ENCODE assay signal across 18 mouse cellular contexts in genomic region chr17:10040375-10040774, GRCm38 (mm10).
DNase-seq lines count a peak whose midpoint lies in the region; ATAC-seq and TF ChIP-seq lines count a peak whose summit lies in the region.
"Had no signal": no experiment of that assay in that cellular context is flagged by ENCODE, and none has a peak within 500 bp of the region (broad histone marks: within the 10 kb centered on the region; RNA-seq: fewer than 3 reads in every experiment).

No protein-coding gene starts in this region.

- H3K36me3 ChIP-seq in heart, postnatal 0 days (replicated peaks; ENCODE audit: control insufficient read depth, insufficient read depth, low read length), result no peaks in the 10 kb centered on the region
- H3K36me3 ChIP-seq in liver, embryonic 13.5 days, result no peaks in the 10 kb centered on the region
- H3K36me3 ChIP-seq: forebrain, embryonic 12.5 days; neural tube, embryonic 12.5 days had no signal

- WGBS in heart, postnatal 0 days, result 44% methylated on average over 4 of the region's 4 CpGs
- WGBS in liver, embryonic 13.5 days (ENCODE audit: insufficient replicate concordance), result 35% methylated on average over 4 of the region's 4 CpGs

- no peak for TF ChIP-seq EP300 in heart, postnatal 0 days (IDR thresholded peaks at IDR 0.05; ENCODE audit: low read depth)

- no peak for TF ChIP-seq POLR2A in cortical plate, adult 2 months (IDR thresholded peaks at IDR 0.05; ENCODE audit: extremely low read depth, insufficient read depth, low read length)

- no peaks in the 10 kb centered on the region for H3K9me3 ChIP-seq in heart, postnatal 0 days (replicated peaks; ENCODE audit: control insufficient read depth, low read length)
- no peaks in the 10 kb centered on the region for H3K9me3 ChIP-seq in liver, embryonic 13.5 days (replicated peaks)
- H3K9me3 ChIP-seq: forebrain, embryonic 12.5 days; neural tube, embryonic 12.5 days had no signal

- no peaks in the 10 kb centered on the region for H3K27me3 ChIP-seq in heart, postnatal 0 days (ENCODE audit: control insufficient read depth, insufficient read depth, low read length)
- H3K27me3 ChIP-seq in liver, embryonic 13.5 days, result no peaks in the 10 kb centered on the region
- H3K27me3 ChIP-seq: CH12.LX; forebrain, embryonic 12.5 days; neural tube, embryonic 12.5 days had no signal

- DNase-seq in heart, adult 11 months, result peak; percentile 94
- DNase-seq in heart, postnatal 4 days, result no peak
- DNase-seq in heart, postnatal 0 days (ENCODE audit: low spot score), result no peak
- no peak for DNase-seq in heart, postnatal 10 days
- DNase-seq in liver, embryonic 13.5 days, result no peak
- DNase-seq in liver, result no peak
- DNase-seq in frontal cortex, postnatal 25 days (ENCODE audit: low spot score in 2 of 2), result no peak
- DNase-seq: cerebellum, adult 2 months; cerebellum, postnatal 36 days; gastrocnemius, postnatal 25 days; right cerebral cortex, adult 18-20 months; thymus, postnatal 14 days had no signal

- no peak overlapping the region for H3K4me2 ChIP-seq in heart, postnatal 0 days (ENCODE audit: low read depth, low read length)
- no peak overlapping the region for H3K4me2 ChIP-seq in liver, embryonic 13.5 days
- H3K4me2 ChIP-seq: forebrain, embryonic 12.5 days; midbrain, embryonic 11.5 days; neural tube, embryonic 12.5 days had no signal

- no peak for ATAC-seq in heart, postnatal 0 days (ENCODE audit: insufficient read depth, low read depth)
- no peak for ATAC-seq in liver, embryonic 13.5 days (ENCODE audit: low read depth)
- ATAC-seq: hindbrain, embryonic 16.5 days had no signal

- no peak for TF ChIP-seq CTCF in heart, postnatal 0 days (IDR thresholded peaks at IDR 0.05; ENCODE audit: low read depth)
- no peak for TF ChIP-seq CTCF in cortical plate, adult 2 months (IDR thresholded peaks at IDR 0.05; ENCODE audit: extremely low read depth, insufficient read depth, low read length)

- peaks cover 25% of the 10 kb centered on the region for H3K4me1 ChIP-seq in heart, postnatal 0 days (ENCODE audit: control insufficient read depth, insufficient read depth)
- peaks cover 28% of the 10 kb centered on the region for H3K4me1 ChIP-seq in liver, embryonic 13.5 days (replicated peaks)
- H3K4me1 ChIP-seq in cortical plate, adult 2 months (ENCODE audit: control insufficient read depth, insufficient read depth, low read length), result peaks cover 2% of the 10 kb centered on the region; the same call in 1 of the 2 replicates
- H3K4me1 ChIP-seq: neural tube, embryonic 12.5 days had no signal

- intact Hi-C loops in heart, postnatal 10 days (cut with DNase I), result loop anchor here (2.0 kb wide), 1 partner anchor 284 kb away; no protein-coding TSS in a partner anchor

- peak overlapping the region; percentile 78 for H3K27ac ChIP-seq in heart, postnatal 0 days (ENCODE audit: low read depth)
- H3K27ac ChIP-seq in liver, embryonic 13.5 days, result peak overlapping the region; percentile 47; the same call in 1 of the 2 replicates
- 0 out of 2 replicates have a peak overlapping the region, but pooled peaks have one; percentile 20 for H3K27ac ChIP-seq in cortical plate, adult 2 months (ENCODE audit: insufficient read depth, low read length)
- H3K27ac ChIP-seq: forebrain, embryonic 12.5 days; neural tube, embryonic 12.5 days had no signal

- H3K4me3 ChIP-seq in heart, postnatal 0 days (ENCODE audit: low read depth, low read length), result no peak overlapping the region
- no peak overlapping the region for H3K4me3 ChIP-seq in liver, embryonic 13.5 days (replicated peaks)
- no peak overlapping the region for H3K4me3 ChIP-seq in cortical plate, adult 2 months (ENCODE audit: insufficient read depth, low read length)
- H3K4me3 ChIP-seq: forebrain, embryonic 12.5 days; neural tube, embryonic 12.5 days had no signal

- H3K9ac ChIP-seq in heart, postnatal 0 days (replicated peaks; ENCODE audit: low read depth, low read length), result no peak overlapping the region
- no peak overlapping the region for H3K9ac ChIP-seq in liver, embryonic 13.5 days
- H3K9ac ChIP-seq: forebrain, embryonic 12.5 days; neural tube, embryonic 12.5 days had no signal

Comparison
In these comparisons a context has a peak if more than half of its experiments do, and no peak if none do; other contexts are left out.
1. H3K27ac ChIP-seq: peak in every context shown above with its lines; median percentile 78 in heart, postnatal 0 days; 47 in liver, embryonic 13.5 days; 20 in cortical plate, adult 2 months.